Mouse (Mus musculus) ZHBTc4 (cell line): ENCODE results near the gene Olfr124.

Experiments
- DNase-seq: peaks from one replicate; pipeline ENCODE4 v3.0.0-alpha.2; 2011; ENCODE audit warnings: low read depth, low spot score

The Olfr124 gene

DNA sequence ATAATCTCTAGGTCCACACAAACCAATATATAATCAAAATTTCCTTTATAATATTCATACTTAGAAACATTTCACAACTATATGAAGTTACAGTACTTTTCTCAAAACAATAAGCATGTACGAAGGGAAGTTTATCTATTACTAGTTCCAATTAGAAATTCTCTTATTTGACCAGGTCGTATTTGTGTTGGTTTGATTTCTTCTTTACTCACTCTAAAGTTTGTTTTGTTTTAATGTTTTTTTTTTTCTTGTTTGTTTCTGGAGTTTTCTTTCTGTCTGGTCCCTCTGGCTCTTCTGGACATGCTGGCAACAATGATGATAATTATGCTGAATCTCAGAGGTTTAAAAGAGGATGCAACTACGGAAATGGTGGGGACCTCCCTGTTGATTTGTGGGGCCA is at the start of gene Olfr124:
Gene Olfr124, plus strand, starts transcription at position 301 of the 400 bp plus-strand sequence.
- no peak for DNase-seq

GRCm38 (mm10) chr17:37768307-37768706 is 31.4 kb upstream of the Olfr124 start, which contains the start of gene Olfr122:
Gene Olfr122, plus strand, starts transcription at chr17:37768607.
- DNase-seq = no peak

GRCm38 (mm10) chr17:37793229-37793628 is 6.5 kb upstream of the Olfr124 start, which contains the start of gene Olfr123:
Gene Olfr123, plus strand, starts transcription at chr17:37793529.
- no peak for DNase-seq

GRCm38 (mm10) chr17:37832649-37833048 is 33.0 kb downstream of the Olfr124 start, which contains the start of gene Olfr125:
Gene Olfr125, plus strand, starts transcription at chr17:37832949.
- DNase-seq = no peak

DNA sequence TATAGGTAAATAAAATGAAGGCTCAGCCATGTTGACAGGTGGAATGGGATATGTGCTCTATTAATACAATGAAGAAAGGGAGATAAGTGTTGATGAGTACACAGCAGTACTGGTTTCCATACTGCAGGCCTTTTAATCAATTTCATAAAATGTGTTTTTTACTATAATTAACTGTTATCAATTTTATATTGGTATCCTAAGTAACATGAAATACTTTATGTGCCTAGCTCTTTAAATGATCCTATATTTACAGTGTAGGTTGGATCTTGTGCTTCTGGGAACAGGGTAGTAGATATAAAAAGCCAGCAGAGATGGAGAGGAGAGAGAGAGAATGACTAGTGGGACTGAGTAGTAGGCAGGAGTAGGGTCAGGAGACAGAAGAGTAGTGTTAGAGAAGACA is 47.5 kb downstream of the Olfr124 start, which contains the start of gene Olfr126:
Gene Olfr126, plus strand, starts transcription at position 301 of the 400 bp plus-strand sequence.
- no peak for DNase-seq
